ENCODE assay signal across 15 mouse cellular contexts in genomic region chr4:101187381-101187780, GRCm38 (mm10).
DNase-seq lines count a peak whose midpoint lies in the region; ATAC-seq and TF ChIP-seq lines count a peak whose summit lies in the region.
"Had no signal": no experiment of that assay in that cellular context is flagged by ENCODE, and none has a peak within 500 bp of the region (broad histone marks: within the 10 kb centered on the region; RNA-seq: fewer than 3 reads in every experiment).

No protein-coding gene starts in this region.

- H3K27me3 ChIP-seq in heart, postnatal 0 days (ENCODE audit: control insufficient read depth, insufficient read depth, low read length), result no peaks in the 10 kb centered on the region
- no peaks in the 10 kb centered on the region for H3K27me3 ChIP-seq in liver, embryonic 13.5 days
- H3K27me3 ChIP-seq in forebrain, embryonic 11.5 days (ENCODE audit: control insufficient read depth, insufficient read depth, low read length), result no peaks in the 10 kb centered on the region
- H3K27me3 ChIP-seq: neural tube, embryonic 15.5 days had no signal

- no peak overlapping the region for H3K9ac ChIP-seq in heart, postnatal 0 days (replicated peaks; ENCODE audit: low read depth, low read length)
- no peak overlapping the region for H3K9ac ChIP-seq in liver, embryonic 13.5 days
- H3K9ac ChIP-seq in forebrain, embryonic 11.5 days (ENCODE audit: low read length), result no peak overlapping the region
- H3K9ac ChIP-seq: neural tube, embryonic 15.5 days had no signal

- H3K4me1 ChIP-seq in heart, postnatal 0 days (ENCODE audit: control insufficient read depth, insufficient read depth), result peaks cover under 1% of the 10 kb centered on the region; the same call in 1 of the 2 replicates
- peaks cover 45% of the 10 kb centered on the region for H3K4me1 ChIP-seq in liver, embryonic 13.5 days (replicated peaks)
- H3K4me1 ChIP-seq in forebrain, embryonic 11.5 days (replicated peaks; ENCODE audit: control insufficient read depth, insufficient read depth, low read length), result no peaks in the 10 kb centered on the region
- H3K4me1 ChIP-seq: neural tube, embryonic 15.5 days had no signal

- TF ChIP-seq EP300 in heart, postnatal 0 days (IDR thresholded peaks at IDR 0.05; ENCODE audit: low read depth), result no peak

- H3K27ac ChIP-seq in heart, postnatal 0 days (ENCODE audit: low read depth), result peak overlapping the region; percentile 41; the same call in 1 of the 2 replicates
- 0 out of 2 replicates have a peak overlapping the region, but pooled peaks have one; percentile 21 for H3K27ac ChIP-seq in liver, embryonic 13.5 days
- no peak overlapping the region for H3K27ac ChIP-seq in forebrain, embryonic 11.5 days (ENCODE audit: low read depth, low read length)
- H3K27ac ChIP-seq: left cerebral cortex, adult 2 months; neural tube, embryonic 15.5 days had no signal

- WGBS in heart, postnatal 0 days, result 80% methylated on average over 4 of the region's 4 CpGs
- WGBS in liver, embryonic 13.5 days (ENCODE audit: insufficient replicate concordance), result 69% methylated on average over 4 of the region's 4 CpGs
- WGBS in forebrain, embryonic 11.5 days, result 86% methylated on average over 4 of the region's 4 CpGs

- no peak for TF ChIP-seq CTCF in heart, postnatal 0 days (IDR thresholded peaks at IDR 0.05; ENCODE audit: low read depth)

- H3K36me3 ChIP-seq in heart, postnatal 0 days (replicated peaks; ENCODE audit: control insufficient read depth, insufficient read depth, low read length), result peaks cover 53% of the 10 kb centered on the region
- peaks cover 73% of the 10 kb centered on the region for H3K36me3 ChIP-seq in liver, embryonic 13.5 days
- H3K36me3 ChIP-seq in forebrain, embryonic 11.5 days (ENCODE audit: control insufficient read depth, insufficient read depth, low read length), result no peaks in the 10 kb centered on the region; the same call in 1 of the 2 replicates

- ATAC-seq in heart, postnatal 0 days (ENCODE audit: insufficient read depth, low read depth), result no peak
- no peak for ATAC-seq in liver, embryonic 13.5 days (ENCODE audit: low read depth)
- ATAC-seq in forebrain, embryonic 11.5 days (replicated peaks; ENCODE audit: low FRiP score), result no peak

- H3K4me2 ChIP-seq in heart, postnatal 0 days (ENCODE audit: low read depth, low read length), result no peak overlapping the region
- no peak overlapping the region for H3K4me2 ChIP-seq in liver, embryonic 13.5 days
- H3K4me2 ChIP-seq in forebrain, embryonic 11.5 days (ENCODE audit: low read depth, low read length, severe bottlenecking), result no peak overlapping the region
- H3K4me2 ChIP-seq: neural tube, embryonic 15.5 days had no signal

- H3K9me3 ChIP-seq in heart, postnatal 0 days (replicated peaks; ENCODE audit: control insufficient read depth, low read length), result no peaks in the 10 kb centered on the region
- H3K9me3 ChIP-seq in liver, embryonic 13.5 days (replicated peaks), result no peaks in the 10 kb centered on the region
- no peaks in the 10 kb centered on the region for H3K9me3 ChIP-seq in forebrain, embryonic 11.5 days (ENCODE audit: control insufficient read depth, low read length)
- H3K9me3 ChIP-seq: neural tube, embryonic 15.5 days had no signal

- no peak overlapping the region for H3K4me3 ChIP-seq in heart, postnatal 0 days (ENCODE audit: low read depth, low read length)
- no peak overlapping the region for H3K4me3 ChIP-seq in liver, embryonic 13.5 days (replicated peaks)
- H3K4me3 ChIP-seq in forebrain, embryonic 11.5 days (ENCODE audit: low read depth, low read length), result no peak overlapping the region
- H3K4me3 ChIP-seq: left cerebral cortex, adult 2 months; neural tube, embryonic 15.5 days had no signal

- no peak for DNase-seq in heart, postnatal 0 days (ENCODE audit: low spot score)
- DNase-seq in heart, adult 18-20 months, result no peak
- DNase-seq in CD8-positive naive resting alpha-beta T cell, adult 2 months (ENCODE audit: low read depth in 2 of 2, low spot score in 2 of 2), result peak; percentile 83 to 84
- DNase-seq in liver, embryonic 13.5 days, result no peak
- peak; percentile 94 for DNase-seq in thymus, postnatal 0 days (ENCODE audit: low spot score)
- DNase-seq in forebrain, embryonic 11.5 days (ENCODE audit: low spot score), result no peak
- no peak for DNase-seq in right cerebral cortex, postnatal 14 days
- no peak for DNase-seq in layer of hippocampus, adult 18-20 months (ENCODE audit: low spot score in 2 of 2)
- DNase-seq: cerebellum, postnatal 36 days; heart, postnatal 4 days; kidney, postnatal 4 days; lung, postnatal 14 days; midbrain, embryonic 14.5 days had no signal

Comparison
In these comparisons a context has a peak if more than half of its experiments do, and no peak if none do; other contexts are left out.
1. DNase-seq: peak in CD8-positive naive resting alpha-beta T cell, adult 2 months (2 of 2) and thymus, postnatal 0 days (single experiment); none in heart, postnatal 0 days (single experiment), heart, adult 18-20 months (0 of 2), liver, embryonic 13.5 days (single experiment), forebrain, embryonic 11.5 days (single experiment), right cerebral cortex, postnatal 14 days (single experiment) and layer of hippocampus, adult 18-20 months (0 of 2).